Mouse (Mus musculus): ENCODE data around the gene Zbed4. TPM values are rescaled to one million over a fixed set of nuclear protein-coding genes. Genes with fewer than 3 reads are reported as not detected.
"Not testable (repeated sequence)": the region's sequence is repeated elsewhere in the genome, so short reads cannot be mapped to it uniquely, and the experiment has no call there.

Gene Zbed4
- polyA plus RNA-seq, 1 experiment: 36.6 TPM

DNA sequence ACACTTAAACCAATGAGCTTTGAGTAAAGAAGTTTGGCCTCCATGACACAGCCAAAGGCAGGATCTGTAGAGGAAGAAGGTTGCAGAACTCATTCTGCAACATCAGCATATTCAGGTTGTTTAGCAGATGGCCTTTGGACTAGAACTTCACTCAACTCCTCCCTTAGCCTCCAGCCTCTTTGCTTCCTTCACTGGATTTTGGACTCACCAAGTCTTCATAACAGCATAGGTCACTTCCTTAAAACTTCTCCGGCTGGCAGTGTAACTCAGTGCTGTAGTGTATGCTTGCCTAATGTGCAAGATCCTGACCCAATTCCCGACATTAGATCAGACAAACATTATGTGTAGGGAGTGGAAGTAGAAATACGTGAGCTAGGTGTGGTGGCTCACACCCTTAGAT lies 6.1 kb upstream of the Zbed4 start:
- 93% methylated on average over 3 of the region's 3 CpGs for WGBS
- H3K36me3 ChIP-seq (ENCODE audit: control insufficient read depth, insufficient read depth, low read length): no peaks in the 10 kb centered on the region

DNA sequence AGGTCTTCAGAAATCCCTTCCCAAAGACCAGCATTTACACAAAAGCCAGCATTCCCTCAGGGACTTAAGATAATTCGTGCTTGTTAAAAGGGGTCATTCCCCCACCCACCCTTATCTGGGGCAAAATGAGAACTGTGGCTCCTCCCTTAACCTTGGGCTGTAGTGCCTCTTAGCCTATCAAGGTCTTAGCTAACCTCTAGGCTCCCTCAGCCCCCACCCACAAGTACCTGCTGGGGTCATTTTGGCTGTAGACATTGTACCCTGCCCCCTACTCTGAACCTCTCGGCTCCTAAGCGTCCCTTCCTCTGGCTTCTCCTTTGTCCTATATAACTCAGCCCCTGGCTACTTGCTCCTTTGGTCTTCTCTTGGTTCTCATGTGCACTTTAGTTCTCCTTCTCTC lies 5.5 kb upstream of the Zbed4 start:
- H3K4me1 ChIP-seq (replicated peaks; ENCODE audit: control insufficient read depth, insufficient read depth, low read length): peaks cover 9% of the 10 kb centered on the region
- no peak for TF ChIP-seq POLR2A (IDR thresholded peaks at IDR 0.05; ENCODE audit: control insufficient read depth, extremely low read depth, insufficient read depth, low read length, poor library complexity)
- no peak for TF ChIP-seq CTCF (IDR thresholded peaks at IDR 0.05; ENCODE audit: borderline replicate concordance, control insufficient read depth, extremely low read depth, insufficient read depth, low read length, poor library complexity)
- H3K27me3 ChIP-seq (ENCODE audit: control insufficient read depth, insufficient read depth, low read length): no peaks in the 10 kb centered on the region
- H3K36me3 ChIP-seq (ENCODE audit: control insufficient read depth, insufficient read depth, low read length): no peaks in the 10 kb centered on the region
- H3K4me3 ChIP-seq (ENCODE audit: control insufficient read depth, insufficient read depth, low read length): no peak overlapping the region
- no peak for DNase-seq
- 95% methylated on average over 3 of the region's 3 CpGs for WGBS
- no peak overlapping the region for H3K27ac ChIP-seq (ENCODE audit: control insufficient read depth, insufficient read depth, low read length)

More for the DNA sequence above, 6.1 kb upstream of the Zbed4 start:
- no peak overlapping the region for H3K4me3 ChIP-seq (ENCODE audit: control insufficient read depth, insufficient read depth, low read length)
- TF ChIP-seq POLR2A (IDR thresholded peaks at IDR 0.05; ENCODE audit: control insufficient read depth, extremely low read depth, insufficient read depth, low read length, poor library complexity) (no peak), CTCF (IDR thresholded peaks at IDR 0.05; ENCODE audit: borderline replicate concordance, control insufficient read depth, extremely low read depth, insufficient read depth, low read length, poor library complexity) (no peak)
- no peak overlapping the region for H3K27ac ChIP-seq (ENCODE audit: control insufficient read depth, insufficient read depth, low read length)
- no peaks in the 10 kb centered on the region for H3K27me3 ChIP-seq (ENCODE audit: control insufficient read depth, insufficient read depth, low read length)
- DNase-seq: no peak
- H3K4me1 ChIP-seq (replicated peaks; ENCODE audit: control insufficient read depth, insufficient read depth, low read length): peaks cover 3% of the 10 kb centered on the region

DNA sequence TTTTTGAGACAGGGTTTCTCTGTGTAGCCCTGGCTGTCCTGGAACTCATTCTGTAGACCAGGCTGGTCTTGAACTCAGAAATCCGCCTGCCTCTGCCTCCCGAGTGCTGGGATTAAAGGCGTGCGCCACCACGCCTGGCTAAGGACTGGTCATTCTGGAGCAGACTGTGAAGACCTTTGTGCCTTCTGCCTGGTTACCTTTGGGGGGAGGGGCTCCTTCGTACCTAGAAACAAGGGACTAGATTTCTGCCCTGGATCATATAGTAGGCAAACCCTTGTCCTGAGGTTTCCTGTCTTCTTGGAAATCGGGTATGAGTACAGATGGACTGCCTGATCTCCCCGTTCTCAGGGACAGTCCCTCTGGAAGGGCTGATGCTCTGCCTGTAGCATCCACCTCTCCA lies 1.8 kb upstream of the Zbed4 start:
- H3K4me1 ChIP-seq (replicated peaks; ENCODE audit: control insufficient read depth, insufficient read depth, low read length): peaks cover 11% of the 10 kb centered on the region
- not testable (repeated sequence) for H3K27me3 ChIP-seq (ENCODE audit: control insufficient read depth, insufficient read depth, low read length); H3K36me3 ChIP-seq (ENCODE audit: control insufficient read depth, insufficient read depth, low read length); H3K27ac ChIP-seq (ENCODE audit: control insufficient read depth, insufficient read depth, low read length); H3K4me3 ChIP-seq (ENCODE audit: control insufficient read depth, insufficient read depth, low read length); DNase-seq
- 86% methylated on average over 8 of the region's 8 CpGs for WGBS

DNA sequence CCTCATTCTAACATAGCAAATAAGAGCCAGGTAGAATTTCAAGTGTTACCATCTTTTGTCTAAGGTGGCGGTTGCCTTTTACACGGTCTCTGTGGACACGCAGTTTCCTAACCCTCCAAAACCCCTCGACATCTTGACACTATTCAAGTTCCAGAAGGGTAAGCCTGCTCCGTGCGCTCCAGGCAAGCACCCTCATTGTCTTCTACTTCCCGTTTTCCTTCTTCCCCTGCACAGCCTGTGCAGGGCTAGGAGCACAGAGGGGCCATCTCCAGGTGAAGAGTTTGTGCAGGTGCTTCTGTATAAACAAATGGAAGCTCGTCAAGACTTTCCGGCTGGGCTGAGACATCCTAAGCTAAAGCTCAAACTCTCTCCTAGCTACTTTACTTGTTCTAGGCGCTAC lies 1.4 kb upstream of the Zbed4 start:
- no peak for DNase-seq
- no peak overlapping the region for H3K4me3 ChIP-seq (ENCODE audit: control insufficient read depth, insufficient read depth, low read length)
- no peak for TF ChIP-seq CTCF (IDR thresholded peaks at IDR 0.05; ENCODE audit: borderline replicate concordance, control insufficient read depth, extremely low read depth, insufficient read depth, low read length, poor library complexity)
- TF ChIP-seq POLR2A (IDR thresholded peaks at IDR 0.05; ENCODE audit: control insufficient read depth, extremely low read depth, insufficient read depth, low read length, poor library complexity): no peak
- no peaks in the 10 kb centered on the region for H3K36me3 ChIP-seq (ENCODE audit: control insufficient read depth, insufficient read depth, low read length)
- no peak overlapping the region for H3K27ac ChIP-seq (ENCODE audit: control insufficient read depth, insufficient read depth, low read length)
- peaks cover 9% of the 10 kb centered on the region for H3K4me1 ChIP-seq (replicated peaks; ENCODE audit: control insufficient read depth, insufficient read depth, low read length)
- H3K27me3 ChIP-seq (ENCODE audit: control insufficient read depth, insufficient read depth, low read length): no peaks in the 10 kb centered on the region
- WGBS: 74% methylated on average over 10 of the region's 10 CpGs

DNA sequence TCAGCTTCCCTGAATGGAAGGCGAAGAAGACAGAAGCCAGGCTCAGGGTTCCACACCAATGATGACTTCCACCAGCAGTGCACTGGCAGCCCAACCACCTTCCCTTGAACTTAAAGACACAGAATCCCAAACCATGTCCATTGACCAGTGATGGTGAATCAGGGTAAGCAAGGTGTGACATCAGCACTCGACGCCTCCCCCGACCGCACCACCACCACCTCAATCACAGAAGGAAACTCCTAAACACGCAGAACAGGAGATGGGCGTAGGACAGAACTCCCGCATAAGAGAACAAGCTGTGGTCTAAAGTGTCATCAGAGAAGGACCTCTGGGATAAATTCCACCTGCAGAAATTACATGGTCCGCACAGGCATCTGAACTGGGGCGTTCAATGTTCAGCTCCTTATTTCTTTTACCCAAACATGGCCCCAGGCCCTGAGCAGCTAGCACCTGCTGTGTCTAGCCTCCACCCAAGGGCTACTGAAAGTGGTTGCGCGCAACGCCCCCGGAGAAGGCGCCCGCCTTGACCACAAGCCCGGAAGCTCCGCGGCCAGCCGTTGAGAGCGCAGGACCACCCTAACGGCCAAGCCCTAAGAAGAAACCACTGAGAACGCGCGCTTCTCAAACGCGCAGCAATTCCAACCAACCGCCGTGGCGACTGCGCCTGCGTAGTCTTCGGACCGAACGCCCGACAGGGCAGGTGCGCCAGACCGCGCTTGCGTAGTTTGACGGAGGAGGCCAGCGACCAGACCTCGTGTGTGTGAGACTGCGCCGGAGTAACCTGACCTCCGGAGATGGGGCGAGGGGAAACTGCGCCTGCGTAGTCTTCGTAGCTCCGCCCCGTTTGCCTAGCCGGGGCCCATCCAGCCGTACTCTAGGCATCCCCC lies 540 bp upstream of the Zbed4 start:
- no peaks in the 10 kb centered on the region for H3K36me3 ChIP-seq (ENCODE audit: control insufficient read depth, insufficient read depth, low read length)
- peak; percentile 91 for TF ChIP-seq POLR2A (IDR thresholded peaks at IDR 0.05; ENCODE audit: control insufficient read depth, extremely low read depth, insufficient read depth, low read length, poor library complexity)
- peak; percentile 44; the same call in 1 of the 2 replicates for TF ChIP-seq CTCF (IDR thresholded peaks at IDR 0.05; ENCODE audit: borderline replicate concordance, control insufficient read depth, extremely low read depth, insufficient read depth, low read length, poor library complexity)
- peak overlapping the region; percentile 56 for H3K27ac ChIP-seq (ENCODE audit: control insufficient read depth, insufficient read depth, low read length)
- peak overlapping the region; percentile 48 for H3K4me3 ChIP-seq (ENCODE audit: control insufficient read depth, insufficient read depth, low read length)
- no peaks in the 10 kb centered on the region for H3K27me3 ChIP-seq (ENCODE audit: control insufficient read depth, insufficient read depth, low read length)
- peaks cover 18% of the 10 kb centered on the region for H3K4me1 ChIP-seq (replicated peaks; ENCODE audit: control insufficient read depth, insufficient read depth, low read length)
- 4% methylated on average over 54 of the region's 54 CpGs for WGBS
- peak; percentile 98 for DNase-seq

DNA sequence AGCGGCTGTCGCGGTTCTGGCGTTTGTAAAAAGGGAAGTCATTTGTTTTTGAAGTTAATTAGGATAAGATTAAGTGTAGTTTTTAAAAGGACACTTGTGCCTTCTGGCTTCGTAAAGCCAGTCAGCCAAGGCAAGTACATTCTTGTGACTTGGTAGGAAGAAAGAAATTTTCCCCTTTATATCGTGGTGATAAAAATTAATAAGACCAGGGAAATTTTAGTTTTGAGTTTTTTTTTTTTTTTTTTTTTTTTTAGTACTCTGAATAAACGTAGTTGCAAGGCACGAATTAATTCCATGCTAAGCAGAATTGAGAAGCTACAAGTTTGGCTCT lies 908 bp downstream of the Zbed4 start:
- no peaks in the 10 kb centered on the region for H3K27me3 ChIP-seq (ENCODE audit: control insufficient read depth, insufficient read depth, low read length)
- WGBS: under 1% methylated on average over 8 of the region's 8 CpGs
- H3K4me1 ChIP-seq (replicated peaks; ENCODE audit: control insufficient read depth, insufficient read depth, low read length): peaks cover 21% of the 10 kb centered on the region
- peaks cover 4% of the 10 kb centered on the region; the same call in 1 of the 2 replicates for H3K36me3 ChIP-seq (ENCODE audit: control insufficient read depth, insufficient read depth, low read length)
- H3K4me3 ChIP-seq (ENCODE audit: control insufficient read depth, insufficient read depth, low read length): peak overlapping the region; percentile 62
- H3K27ac ChIP-seq (ENCODE audit: control insufficient read depth, insufficient read depth, low read length): peak overlapping the region; percentile 43
- DNase-seq: no peak
- TF ChIP-seq CTCF (IDR thresholded peaks at IDR 0.05; ENCODE audit: borderline replicate concordance, control insufficient read depth, extremely low read depth, insufficient read depth, low read length, poor library complexity): no peak
- TF ChIP-seq POLR2A (IDR thresholded peaks at IDR 0.05; ENCODE audit: control insufficient read depth, extremely low read depth, insufficient read depth, low read length, poor library complexity): no peak

DNA sequence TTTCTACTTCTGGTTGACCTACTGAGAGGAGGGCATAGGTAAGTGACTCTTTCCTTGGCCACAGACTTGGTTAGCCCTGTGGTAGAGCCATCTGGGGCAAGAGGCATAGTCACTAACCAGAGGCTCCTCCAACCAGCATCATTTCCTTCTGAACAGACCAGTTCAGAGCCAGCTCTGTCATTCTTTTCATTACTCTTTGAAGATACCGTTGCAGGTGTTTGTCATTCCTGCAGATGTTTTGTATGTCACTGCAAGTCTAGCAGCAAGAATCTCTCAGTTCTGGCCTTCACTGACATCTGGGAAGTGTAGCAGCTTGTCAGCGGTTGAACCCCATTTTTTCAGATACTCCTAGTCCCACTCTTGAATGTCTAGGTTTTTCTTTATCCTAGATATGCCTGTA lies 3.4 kb downstream of the Zbed4 start:
- Histone ChIP-seq H3K4me3 (ENCODE audit: control insufficient read depth, insufficient read depth, low read length) (no peak overlapping the region), H3K4me1 (replicated peaks; ENCODE audit: control insufficient read depth, insufficient read depth, low read length) (peaks cover 22% of the 10 kb centered on the region), H3K36me3 (ENCODE audit: control insufficient read depth, insufficient read depth, low read length) (peaks cover 20% of the 10 kb centered on the region), H3K27ac (ENCODE audit: control insufficient read depth, insufficient read depth, low read length) (peak overlapping the region; percentile 94), H3K27me3 (ENCODE audit: control insufficient read depth, insufficient read depth, low read length) (no peaks in the 10 kb centered on the region)
- 8% methylated on average over 2 of the region's 2 CpGs for WGBS
- peak; percentile 43 for DNase-seq
- TF ChIP-seq POLR2A (IDR thresholded peaks at IDR 0.05; ENCODE audit: control insufficient read depth, extremely low read depth, insufficient read depth, low read length, poor library complexity): no peak
- no peak for TF ChIP-seq CTCF (IDR thresholded peaks at IDR 0.05; ENCODE audit: borderline replicate concordance, control insufficient read depth, extremely low read depth, insufficient read depth, low read length, poor library complexity)
